Comparison of ENCODE assay signal across 33 mouse cellular contexts in genomic region chr17:10110375-10110675, GRCm38 (mm10).
DNase-seq lines count a peak whose midpoint lies in the region; ATAC-seq lines count a peak whose summit lies in the region.
"Had no signal": no experiment of that assay in that cellular context is flagged by ENCODE, and none has a peak within 500 bp of the region (broad histone marks: within the 10 kb centered on the region; RNA-seq: fewer than 3 reads in every experiment).

No protein-coding gene starts in this region.

- no peak overlapping the region for H3K4me3 ChIP-seq in neural tube, embryonic 11.5 days (ENCODE audit: low read depth, low read length)
- no peak overlapping the region for H3K4me3 ChIP-seq in hindbrain, embryonic 14.5 days (replicated peaks; ENCODE audit: low read length)
- H3K4me3 ChIP-seq in midbrain, embryonic 13.5 days (replicated peaks) = no peak overlapping the region
- H3K4me3 ChIP-seq in neural tube, embryonic 15.5 days (replicated peaks) = no peak overlapping the region
- H3K4me3 ChIP-seq in liver, embryonic 12.5 days = no peak overlapping the region
- H3K4me3 ChIP-seq: erythroblast, embryonic 14.5 days; heart, embryonic 10.5 days; heart, embryonic 15.5 days; kidney, embryonic 15.5 days; layer of hippocampus, adult 2 months; left cerebral cortex, adult 2 months; limb, embryonic 13.5 days; liver, embryonic 13.5 days; stomach, embryonic 15.5 days had no signal

- H3K9ac ChIP-seq in neural tube, embryonic 11.5 days (ENCODE audit: low read length) = no peak overlapping the region
- no peak overlapping the region for H3K9ac ChIP-seq in hindbrain, embryonic 14.5 days
- no peak overlapping the region for H3K9ac ChIP-seq in midbrain, embryonic 13.5 days (replicated peaks)
- no peak overlapping the region for H3K9ac ChIP-seq in neural tube, embryonic 15.5 days (replicated peaks)
- no peak overlapping the region for H3K9ac ChIP-seq in liver, embryonic 12.5 days
- H3K9ac ChIP-seq: heart, embryonic 15.5 days; kidney, embryonic 15.5 days; limb, embryonic 13.5 days; liver, embryonic 13.5 days; stomach, embryonic 15.5 days had no signal

- no peak for DNase-seq in neural tube, embryonic 11.5 days (ENCODE audit: low spot score)
- DNase-seq in neural tube, embryonic 10.5 days (ENCODE audit: extremely low spot score, low spot score) = no peak
- DNase-seq in hindbrain, embryonic 14.5 days (ENCODE audit: low spot score) = no peak
- DNase-seq in adrenal gland, adult 18-20 months (ENCODE audit: low spot score in 2 of 2) = no peak
- DNase-seq in cerebellum, postnatal 14 days = no peak
- DNase-seq: adrenal gland, adult 2 months; adrenal gland, postnatal 36 days; B cell, adult 2 months; cerebellum, adult 2 months; cerebellum, postnatal 25 days; gastrocnemius, postnatal 25 days; heart, adult 11 months; heart, postnatal 36 days; kidney, adult 18-20 months; kidney, postnatal 36 days; liver, embryonic 13.5 days; lung, adult 2 months; lung, postnatal 10 days; right cerebral cortex, postnatal 25 days had no signal

- H3K36me3 ChIP-seq in neural tube, embryonic 11.5 days (ENCODE audit: control insufficient read depth, insufficient read depth, low read length) = no peaks in the 10 kb centered on the region
- no peaks in the 10 kb centered on the region for H3K36me3 ChIP-seq in hindbrain, embryonic 14.5 days (replicated peaks; ENCODE audit: control insufficient read depth, insufficient read depth)
- H3K36me3 ChIP-seq in midbrain, embryonic 13.5 days = no peaks in the 10 kb centered on the region
- H3K36me3 ChIP-seq in neural tube, embryonic 15.5 days = no peaks in the 10 kb centered on the region
- H3K36me3 ChIP-seq in liver, embryonic 12.5 days = no peaks in the 10 kb centered on the region
- H3K36me3 ChIP-seq: heart, embryonic 10.5 days; heart, embryonic 15.5 days; kidney, embryonic 15.5 days; limb, embryonic 13.5 days; liver, embryonic 13.5 days; stomach, embryonic 15.5 days had no signal

- H3K9me3 ChIP-seq in neural tube, embryonic 11.5 days (ENCODE audit: control insufficient read depth, low read length) = no peaks in the 10 kb centered on the region
- no peaks in the 10 kb centered on the region for H3K9me3 ChIP-seq in hindbrain, embryonic 14.5 days (ENCODE audit: control insufficient read depth, low read length)
- no peaks in the 10 kb centered on the region for H3K9me3 ChIP-seq in midbrain, embryonic 13.5 days
- H3K9me3 ChIP-seq in neural tube, embryonic 15.5 days (replicated peaks) = no peaks in the 10 kb centered on the region
- no peaks in the 10 kb centered on the region for H3K9me3 ChIP-seq in liver, embryonic 12.5 days (replicated peaks)
- H3K9me3 ChIP-seq: heart, embryonic 10.5 days; heart, embryonic 15.5 days; kidney, embryonic 15.5 days; limb, embryonic 13.5 days; liver, embryonic 13.5 days; stomach, embryonic 15.5 days had no signal

- no peaks in the 10 kb centered on the region for H3K27me3 ChIP-seq in neural tube, embryonic 11.5 days (ENCODE audit: control insufficient read depth, insufficient read depth, low read length)
- H3K27me3 ChIP-seq in hindbrain, embryonic 14.5 days (ENCODE audit: control insufficient read depth, insufficient read depth, low read length) = no peaks in the 10 kb centered on the region
- no peaks in the 10 kb centered on the region for H3K27me3 ChIP-seq in midbrain, embryonic 13.5 days
- H3K27me3 ChIP-seq in neural tube, embryonic 15.5 days (replicated peaks) = no peaks in the 10 kb centered on the region
- H3K27me3 ChIP-seq in liver, embryonic 12.5 days (replicated peaks) = no peaks in the 10 kb centered on the region
- H3K27me3 ChIP-seq: heart, embryonic 15.5 days; kidney, embryonic 15.5 days; limb, embryonic 13.5 days; liver, embryonic 13.5 days; stomach, embryonic 15.5 days had no signal

- ATAC-seq in neural tube, embryonic 11.5 days (ENCODE audit: insufficient read depth, low FRiP score, low TSS enrichment) = no peak
- ATAC-seq in hindbrain, embryonic 14.5 days (ENCODE audit: low FRiP score) = no peak
- no peak for ATAC-seq in midbrain, embryonic 13.5 days
- ATAC-seq in neural tube, embryonic 15.5 days (ENCODE audit: low FRiP score) = no peak
- ATAC-seq in liver, embryonic 12.5 days = no peak
- ATAC-seq: forebrain, embryonic 14.5 days; inflammation-experienced regulatory T-cells, adult 6 months had no signal

- H3K27ac ChIP-seq in neural tube, embryonic 11.5 days (ENCODE audit: low read depth, low read length) = peak overlapping the region; percentile 29; the same call in 1 of the 2 replicates
- peak overlapping the region; percentile 23 for H3K27ac ChIP-seq in hindbrain, embryonic 14.5 days
- peak overlapping the region; percentile 35; the same call in 1 of the 2 replicates for H3K27ac ChIP-seq in midbrain, embryonic 13.5 days
- H3K27ac ChIP-seq in neural tube, embryonic 15.5 days (replicated peaks) = peak overlapping the region; percentile 25; the same call in 1 of the 2 replicates
- no peak overlapping the region for H3K27ac ChIP-seq in liver, embryonic 12.5 days
- H3K27ac ChIP-seq: heart, embryonic 10.5 days; heart, embryonic 15.5 days; kidney, embryonic 15.5 days; layer of hippocampus, adult 2 months; left cerebral cortex, adult 2 months; limb, embryonic 13.5 days; liver, embryonic 13.5 days; macrophage; stomach, embryonic 15.5 days had no signal

- H3K4me1 ChIP-seq in neural tube, embryonic 11.5 days (ENCODE audit: control insufficient read depth, insufficient read depth, low read length) = peaks cover 10% of the 10 kb centered on the region
- H3K4me1 ChIP-seq in hindbrain, embryonic 14.5 days (replicated peaks; ENCODE audit: control insufficient read depth, insufficient read depth, low read length) = no peaks in the 10 kb centered on the region
- H3K4me1 ChIP-seq in midbrain, embryonic 13.5 days (replicated peaks) = peaks cover 16% of the 10 kb centered on the region
- H3K4me1 ChIP-seq in neural tube, embryonic 15.5 days = 0 out of 2 replicates have a peak, but pooled peaks cover 4% of the 10 kb centered on the region
- no peaks in the 10 kb centered on the region for H3K4me1 ChIP-seq in liver, embryonic 12.5 days
- H3K4me1 ChIP-seq: heart, embryonic 10.5 days; kidney, embryonic 15.5 days; liver, embryonic 13.5 days; stomach, embryonic 15.5 days had no signal

- no peak overlapping the region for H3K4me2 ChIP-seq in neural tube, embryonic 11.5 days (ENCODE audit: low read depth)
- H3K4me2 ChIP-seq in hindbrain, embryonic 14.5 days (replicated peaks) = no peak overlapping the region
- H3K4me2 ChIP-seq in midbrain, embryonic 13.5 days (replicated peaks) = no peak overlapping the region
- H3K4me2 ChIP-seq in neural tube, embryonic 15.5 days = no peak overlapping the region
- no peak overlapping the region for H3K4me2 ChIP-seq in liver, embryonic 12.5 days
- H3K4me2 ChIP-seq: heart, embryonic 15.5 days; kidney, embryonic 15.5 days; limb, embryonic 13.5 days; liver, embryonic 13.5 days; stomach, embryonic 15.5 days had no signal
